Mouse (Mus musculus) small intestine, adult 2 months (tissue): ENCODE data around the gene Stk32b. TPM values are rescaled to one million over a fixed set of nuclear protein-coding genes. Genes with fewer than 3 reads are reported as not detected.

ENCODE experiments used
- H3K27ac ChIP-seq: fragments of 200-500 bp; 2 replicates; pipeline ENCODE4 v1.5.1; 2012; ENCODE audit warnings: low read depth, low read length, control low read depth, inconsistent platforms; ENCODE audit not compliant: insufficient read depth
- H3K27me3 ChIP-seq: fragments of 200-500 bp; 2 replicates; pipeline ENCODE4 v1.6.1; 2012; ENCODE audit warnings: mild to moderate bottlenecking, moderate library complexity, low read length, inconsistent platforms; ENCODE audit not compliant: control insufficient read depth, insufficient read depth
- H3K36me3 ChIP-seq: fragments of 200-500 bp; 2 replicates; pipeline ENCODE4 v1.6.1; 2012; ENCODE audit warnings: mild to moderate bottlenecking, low read length, control low read depth, inconsistent platforms; ENCODE audit not compliant: control insufficient read depth, insufficient read depth
- H3K4me1 ChIP-seq: fragments of 200-500 bp; 2 replicates; pipeline ENCODE4 v1.6.1; 2012; ENCODE audit warnings: low read length, inconsistent platforms, mixed read lengths; ENCODE audit not compliant: control insufficient read depth, insufficient read depth, insufficient read length
- H3K4me3 ChIP-seq: fragments of 200-500 bp; 2 replicates; pipeline ENCODE4 v1.5.1; 2012; ENCODE audit warnings: low read depth, mild to moderate bottlenecking, control low read depth, inconsistent platforms, low read length, moderate library complexity
- CTCF ChIP-seq: fragments of 200-500 bp; IDR thresholded peaks from 2 replicates; pipeline ENCODE4 v1.5.1; 2012; ENCODE audit warnings: low read depth, mild to moderate bottlenecking, control low read depth, inconsistent platforms, low read length, moderate library complexity, mixed read lengths; ENCODE audit not compliant: insufficient replicate concordance, insufficient read length; ENCODE audit errors: extremely low read depth
- POLR2A ChIP-seq: fragments of 200-500 bp; IDR thresholded peaks from 2 replicates; pipeline ENCODE4 v1.6.1; 2012; ENCODE audit warnings: low read depth, mild to moderate bottlenecking, control low read depth, inconsistent platforms, low read length, moderate library complexity
- WGBS: fragments of 180-500 bp; shearing (Covaris S2); methylation state at CpG from one replicate; pipeline ENCODE4 v1.1.7; 2018; 5-methylcytosine and 5-hydroxymethylcytosine counted together
- polyA plus RNA-seq: library from polyadenylated mRNA; depleted of rRNA; stranded (reverse); fragments of >200 nt; gene quantifications from 2 replicates; pipeline ENCODE4 v1.2.3, GENCODE M21; 2012

The Stk32b gene
- polyA plus RNA-seq, 1 experiment: not detected

- H3K4me1 ChIP-seq: no peaks in the 10 kb centered on the region
- no peak overlapping the region for H3K27ac ChIP-seq
- 70% methylated on average over 2 of the region's 2 CpGs for WGBS
- H3K27me3 ChIP-seq: no peaks in the 10 kb centered on the region
- H3K36me3 ChIP-seq: no peaks in the 10 kb centered on the region
- H3K4me3 ChIP-seq: no peak overlapping the region
- TF ChIP-seq CTCF: no peak
- no peak for TF ChIP-seq POLR2A
These were observed 12.0 kb downstream of the Stk32b start for GRCm38 (mm10) chr5:37704962-37705361.

- Histone ChIP-seq H3K36me3 (no peaks in the 10 kb centered on the region), H3K27ac (no peak overlapping the region), H3K27me3 (no peaks in the 10 kb centered on the region), H3K4me1 (no peaks in the 10 kb centered on the region), H3K4me3 (no peak overlapping the region)
- TF ChIP-seq POLR2A: no peak
- TF ChIP-seq CTCF: no peak
- 53% methylated on average over 12 of the region's 12 CpGs for WGBS
These were observed 17.2 kb downstream of the Stk32b start for GRCm38 (mm10) chr5:37699757-37700156.

GRCm38 (mm10) chr5:37697286-37697685 is 19.7 kb downstream of the Stk32b start:
- Histone ChIP-seq H3K4me3 (no peak overlapping the region), H3K4me1 (no peaks in the 10 kb centered on the region), H3K27me3 (no peaks in the 10 kb centered on the region), H3K27ac (no peak overlapping the region), H3K36me3 (no peaks in the 10 kb centered on the region)
- no peak for TF ChIP-seq CTCF
- TF ChIP-seq POLR2A: no peak
- 81% methylated on average over 7 of the region's 7 CpGs for WGBS

- H3K4me3 ChIP-seq: no peak overlapping the region
- no peak overlapping the region for H3K27ac ChIP-seq
- H3K27me3 ChIP-seq: no peaks in the 10 kb centered on the region
- H3K4me1 ChIP-seq: no peaks in the 10 kb centered on the region
- no peaks in the 10 kb centered on the region for H3K36me3 ChIP-seq
- WGBS: 66% methylated on average over 4 of the region's 4 CpGs
- no peak for TF ChIP-seq CTCF
- no peak for TF ChIP-seq POLR2A
These were observed 21.2 kb downstream of the Stk32b start for GRCm38 (mm10) chr5:37695773-37696172.

GRCm38 (mm10) chr5:37692759-37693158 is 24.2 kb downstream of the Stk32b start:
- TF ChIP-seq POLR2A (no peak), CTCF (no peak)
- Histone ChIP-seq H3K27me3 (no peaks in the 10 kb centered on the region), H3K27ac (no peak overlapping the region), H3K4me1 (no peaks in the 10 kb centered on the region), H3K36me3 (no peaks in the 10 kb centered on the region), H3K4me3 (no peak overlapping the region)
- WGBS: 52% methylated on average over 3 of the region's 3 CpGs

- TF ChIP-seq POLR2A (no peak), CTCF (no peak)
- no peak overlapping the region for H3K27ac ChIP-seq
- H3K36me3 ChIP-seq: no peaks in the 10 kb centered on the region
- 83% methylated on average over 7 of the region's 7 CpGs for WGBS
- no peaks in the 10 kb centered on the region for H3K27me3 ChIP-seq
- H3K4me3 ChIP-seq: no peak overlapping the region
- H3K4me1 ChIP-seq: no peaks in the 10 kb centered on the region
These were observed 46.2 kb downstream of the Stk32b start for GRCm38 (mm10) chr5:37670781-37671180.

GRCm38 (mm10) chr5:37664962-37665361 is 52.0 kb downstream of the Stk32b start:
- Histone ChIP-seq H3K4me1 (no peaks in the 10 kb centered on the region), H3K4me3 (no peak overlapping the region), H3K27me3 (no peaks in the 10 kb centered on the region), H3K36me3 (no peaks in the 10 kb centered on the region), H3K27ac (no peak overlapping the region)
- 79% methylated on average over 3 of the region's 3 CpGs for WGBS
- TF ChIP-seq CTCF: no peak
- TF ChIP-seq POLR2A: no peak

GRCm38 (mm10) chr5:37659177-37659576 is 57.8 kb downstream of the Stk32b start:
- Histone ChIP-seq H3K27me3 (no peaks in the 10 kb centered on the region), H3K27ac (no peak overlapping the region), H3K36me3 (no peaks in the 10 kb centered on the region), H3K4me1 (no peaks in the 10 kb centered on the region), H3K4me3 (no peak overlapping the region)
- no peak for TF ChIP-seq CTCF
- 79% methylated on average over 4 of the region's 4 CpGs for WGBS
